Mouse (Mus musculus) neural tube, embryonic 11.5 days (tissue): ENCODE measurements at regions not wholly inside any gene's neighbourhood (a gene's known extent, or its start where the extent isn't known, plus 50 kb on each side); places are given as distances from the start of the nearest gene placed in this dataset.

Source experiments
- ATAC-seq: fragments of 200-750 bp; cut with Nextera tagmentation; 2 replicates; pipeline ENCODE4 v1.8.0; 2017; ENCODE audit warnings: moderate number of reproducible peaks, mild to moderate bottlenecking, moderate TSS enrichment, moderate library complexity; ENCODE audit not compliant: insufficient read depth, low FRiP score, low TSS enrichment
- DNase-seq: peaks from one replicate; pipeline ENCODE4 v3.0.0-alpha.2; 2015; ENCODE audit warnings: low spot score
- H3K27ac ChIP-seq: fragments of 300-500 bp; sonication (generic); 2 replicates; pipeline ENCODE4 v1.5.1; 2014; ENCODE audit warnings: low read depth, mild to moderate bottlenecking, low read length
- H3K27me3 ChIP-seq: fragments of 300-500 bp; sonication (generic); 2 replicates; pipeline ENCODE4 v1.6.1; 2014; ENCODE audit warnings: mild to moderate bottlenecking, low read length, mixed read lengths; ENCODE audit not compliant: control insufficient read depth, insufficient read depth
- H3K36me3 ChIP-seq: fragments of 300-500 bp; sonication (generic); 2 replicates; pipeline ENCODE4 v1.6.1; 2014; ENCODE audit warnings: mild to moderate bottlenecking, low read length, moderate library complexity, mixed read lengths; ENCODE audit not compliant: control insufficient read depth, insufficient read depth
- H3K4me1 ChIP-seq: fragments of 300-500 bp; sonication (generic); 2 replicates; pipeline ENCODE4 v1.6.1; 2014; ENCODE audit warnings: low read length, mixed read lengths; ENCODE audit not compliant: control insufficient read depth, insufficient read depth
- H3K4me2 ChIP-seq: fragments of 300-500 bp; sonication (generic); 2 replicates; pipeline ENCODE4 v1.6.1; 2014; ENCODE audit warnings: low read depth, mild to moderate bottlenecking, moderate library complexity
- H3K4me3 ChIP-seq: fragments of 300-500 bp; sonication (generic); 2 replicates; pipeline ENCODE4 v1.5.1; 2014; ENCODE audit warnings: low read depth, low read length
- H3K9ac ChIP-seq: fragments of 300-500 bp; sonication (generic); 2 replicates; pipeline ENCODE4 v1.6.1; 2014; ENCODE audit warnings: mild to moderate bottlenecking, low read length
- H3K9me3 ChIP-seq: fragments of 300-500 bp; sonication (generic); 2 replicates; pipeline ENCODE4 v1.6.1; 2016; ENCODE audit warnings: low read length; ENCODE audit not compliant: control insufficient read depth
- WGBS: fragments of 180-500 bp; shearing (Covaris S2); extraction: QIAGEN DNeasy Blood & Tissue Kit; methylation state at CpG from one replicate; pipeline ENCODE4 v1.1.7; 2014; 5-methylcytosine and 5-hydroxymethylcytosine counted together

DNA sequence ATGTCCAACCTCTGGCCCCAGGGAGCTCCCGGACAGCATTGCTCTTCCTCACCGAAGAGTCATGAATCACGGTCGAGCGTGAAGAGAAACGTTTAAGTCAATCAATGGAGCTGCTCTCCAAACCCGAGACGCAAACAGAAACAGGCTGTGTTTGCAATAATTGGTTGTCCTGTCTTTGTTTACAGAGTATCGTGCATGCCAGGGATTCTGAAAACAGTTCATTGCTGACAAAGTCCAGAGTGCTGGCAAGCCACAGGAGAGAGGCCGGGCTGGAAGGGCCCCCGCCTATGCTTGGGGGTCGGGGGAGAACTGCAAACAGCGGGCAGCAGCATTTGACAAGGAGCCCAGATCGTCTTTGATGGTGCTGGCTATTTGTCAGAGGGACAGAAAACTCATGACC lies 292.4 kb upstream of the Rpl38 start:
- H3K4me1 ChIP-seq = 0 out of 2 replicates have a peak, but pooled peaks cover 4% of the 10 kb centered on the region
- no peak overlapping the region for H3K27ac ChIP-seq
- no peak for DNase-seq
- no peaks in the 10 kb centered on the region for H3K36me3 ChIP-seq
- ATAC-seq = no peak
- no peaks in the 10 kb centered on the region for H3K9me3 ChIP-seq
- H3K4me3 ChIP-seq = no peak overlapping the region
- 51% methylated on average over 14 of the region's 14 CpGs for WGBS
- no peak overlapping the region for H3K4me2 ChIP-seq
- no peaks in the 10 kb centered on the region for H3K27me3 ChIP-seq
- H3K9ac ChIP-seq = no peak overlapping the region

DNA sequence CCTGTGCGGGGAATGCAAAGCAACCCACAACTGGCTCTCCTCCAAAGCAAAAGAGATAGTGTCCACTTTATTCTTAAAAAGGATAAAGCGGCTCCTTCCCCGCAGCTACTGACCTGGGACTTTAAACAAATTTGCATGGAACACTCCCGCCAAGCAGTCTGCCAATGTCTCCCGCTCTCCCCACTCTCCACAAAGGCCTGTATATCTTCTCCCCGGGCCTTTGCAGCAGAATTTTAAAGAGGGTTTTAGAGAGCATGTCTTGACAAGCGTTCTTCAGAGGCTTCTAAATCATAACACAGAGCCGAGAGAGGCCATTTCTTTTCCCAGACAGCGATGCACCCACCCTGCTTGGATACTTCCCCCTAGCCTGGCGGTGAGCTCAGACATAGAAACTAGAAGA lies 297.6 kb upstream of the Rpl38 start:
- Histone ChIP-seq H3K9me3 (no peaks in the 10 kb centered on the region), H3K4me1 (no peaks in the 10 kb centered on the region), H3K4me3 (no peak overlapping the region), H3K36me3 (no peaks in the 10 kb centered on the region), H3K27me3 (no peaks in the 10 kb centered on the region), H3K4me2 (no peak overlapping the region), H3K27ac (no peak overlapping the region), H3K9ac (no peak overlapping the region)
- DNase-seq (no peak), ATAC-seq (no peak)
- WGBS = 53% methylated on average over 10 of the region's 10 CpGs

- Histone ChIP-seq H3K9ac (no peak overlapping the region), H3K4me2 (no peak overlapping the region), H3K27me3 (no peaks in the 10 kb centered on the region), H3K36me3 (no peaks in the 10 kb centered on the region), H3K9me3 (no peaks in the 10 kb centered on the region), H3K4me3 (no peak overlapping the region), H3K4me1 (no peaks in the 10 kb centered on the region), H3K27ac (no peak overlapping the region)
- DNase-seq (no peak), ATAC-seq (no peak)
- 89% methylated on average over 8 of the region's 8 CpGs for WGBS
Observed at GRCm38 (mm10) chr11:114367779-114368178, 300.5 kb upstream of the Rpl38 start.

GRCm38 (mm10) chr11:114360946-114361345 lies 294.1 kb upstream of the Sdk2 start:
- Histone ChIP-seq H3K9ac (no peak overlapping the region), H3K27me3 (no peaks in the 10 kb centered on the region), H3K4me1 (no peaks in the 10 kb centered on the region), H3K4me2 (no peak overlapping the region), H3K27ac (no peak overlapping the region), H3K4me3 (no peak overlapping the region), H3K9me3 (no peaks in the 10 kb centered on the region), H3K36me3 (no peaks in the 10 kb centered on the region)
- ATAC-seq = no peak
- 62% methylated on average over 8 of the region's 8 CpGs for WGBS
- DNase-seq = no peak

GRCm38 (mm10) chr11:114360321-114360720 lies 293.5 kb upstream of the Sdk2 start:
- Histone ChIP-seq H3K4me1 (no peaks in the 10 kb centered on the region), H3K9ac (no peak overlapping the region), H3K27me3 (no peaks in the 10 kb centered on the region), H3K27ac (no peak overlapping the region), H3K4me3 (no peak overlapping the region), H3K36me3 (no peaks in the 10 kb centered on the region), H3K9me3 (no peaks in the 10 kb centered on the region), H3K4me2 (no peak overlapping the region)
- ATAC-seq (no peak), DNase-seq (no peak)
- WGBS = 88% methylated on average over 10 of the region's 10 CpGs

GRCm38 (mm10) chr11:114352146-114352795 lies 285.4 kb upstream of the Sdk2 start:
- no peak for ATAC-seq
- H3K36me3 ChIP-seq = no peaks in the 10 kb centered on the region
- 60% methylated on average over 4 of the region's 4 CpGs for WGBS

GRCm38 (mm10) chr11:114336839-114337484 lies 270.1 kb upstream of the Sdk2 start:
- H3K9me3 ChIP-seq = no peaks in the 10 kb centered on the region
- ATAC-seq (peak; percentile 38; the same call in 1 of the 2 replicates), DNase-seq (no peak)
- no peaks in the 10 kb centered on the region for H3K36me3 ChIP-seq
- WGBS = 56% methylated on average over 12 of the region's 12 CpGs
- peaks cover 10% of the 10 kb centered on the region for H3K4me1 ChIP-seq
- H3K9ac ChIP-seq = peak overlapping the region; percentile 18; the same call in 1 of the 2 replicates
- H3K27ac ChIP-seq = no peak overlapping the region
- H3K27me3 ChIP-seq = no peaks in the 10 kb centered on the region
- no peak overlapping the region for H3K4me3 ChIP-seq
- no peak overlapping the region for H3K4me2 ChIP-seq

More at GRCm38 (mm10) chr11:114352146-114352795, 285.4 kb upstream of the Sdk2 start:
- H3K27ac ChIP-seq = no peak overlapping the region
- no peaks in the 10 kb centered on the region for H3K9me3 ChIP-seq
- no peaks in the 10 kb centered on the region for H3K27me3 ChIP-seq
- H3K4me1 ChIP-seq = no peaks in the 10 kb centered on the region
- no peak overlapping the region for H3K9ac ChIP-seq
- no peak for DNase-seq
- no peak overlapping the region for H3K4me2 ChIP-seq
- H3K4me3 ChIP-seq = no peak overlapping the region

DNA sequence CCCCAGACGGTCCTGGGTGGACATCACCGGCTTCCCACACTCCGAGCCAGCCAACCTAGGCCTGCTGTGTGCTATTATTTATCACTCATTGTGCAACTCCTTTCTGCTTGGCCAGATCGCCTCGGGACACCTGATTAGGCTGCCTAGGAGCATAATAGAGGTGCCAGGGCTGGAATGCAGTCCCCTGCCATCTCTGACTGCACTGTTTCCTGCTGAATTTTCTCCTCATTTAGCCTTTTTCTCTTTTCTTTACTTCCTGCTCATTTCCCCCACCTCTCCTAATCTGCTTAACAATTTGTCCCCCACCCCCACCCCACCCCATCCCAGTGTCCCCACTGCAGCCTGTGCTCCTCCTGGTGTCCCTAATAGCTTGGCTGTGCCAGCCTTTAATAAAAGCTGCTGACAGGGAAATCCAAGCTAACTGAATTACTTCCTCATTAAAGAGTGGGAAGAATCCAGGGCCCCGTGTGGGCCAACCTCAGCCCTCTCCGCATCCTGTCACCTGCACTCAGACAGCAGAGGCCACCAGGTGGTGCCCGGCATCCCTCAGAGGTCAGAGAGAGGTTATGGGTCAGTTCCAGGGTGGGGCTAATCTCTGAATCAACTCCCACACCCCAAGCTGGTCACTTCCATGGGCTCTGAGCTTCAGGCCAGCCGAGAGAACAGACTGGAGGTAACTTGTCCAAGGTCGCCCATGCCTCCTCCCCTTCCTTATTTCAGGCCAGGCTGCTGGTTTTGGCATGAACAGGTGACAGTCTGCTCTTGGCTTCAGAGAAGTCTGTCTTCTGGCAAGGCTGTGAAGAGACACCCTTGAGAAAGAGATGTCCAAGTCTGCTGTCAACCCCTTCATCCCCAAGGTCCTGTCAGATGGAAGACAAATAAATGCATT lies 269.3 kb upstream of the Sdk2 start:
- peaks cover 10% of the 10 kb centered on the region for H3K4me1 ChIP-seq
- H3K27ac ChIP-seq = 0 out of 2 replicates have a peak overlapping the region, but pooled peaks have one; percentile 6
- H3K27me3 ChIP-seq = no peaks in the 10 kb centered on the region
- H3K36me3 ChIP-seq = no peaks in the 10 kb centered on the region
- no peak overlapping the region for H3K4me2 ChIP-seq
- no peak for DNase-seq
- 36% methylated on average over 10 of the region's 10 CpGs for WGBS
- no peaks in the 10 kb centered on the region for H3K9me3 ChIP-seq
- H3K4me3 ChIP-seq = no peak overlapping the region
- no peak overlapping the region for H3K9ac ChIP-seq
- ATAC-seq = 0 out of 2 replicates have a peak, but pooled peaks have one; percentile 20
